Mouse (Mus musculus) neural tube, embryonic 11.5 days (tissue): ENCODE measurements at regions not wholly inside any gene's neighbourhood (a gene's known extent, or its start where the extent isn't known, plus 50 kb on each side); places are given as distances from the start of the nearest gene placed in this dataset.
A peak's percentile ranks its signal among the peaks of the same experiment; 100 is the strongest.

Experiments
- ATAC-seq: fragments of 200-750 bp; cut with Nextera tagmentation; 2 replicates; pipeline ENCODE4 v1.8.0; 2017; ENCODE audit warnings: moderate number of reproducible peaks, mild to moderate bottlenecking, moderate TSS enrichment, moderate library complexity; ENCODE audit not compliant: insufficient read depth, low FRiP score, low TSS enrichment
- DNase-seq: peaks from one replicate; pipeline ENCODE4 v3.0.0-alpha.2; 2015; ENCODE audit warnings: low spot score
- H3K27ac ChIP-seq: fragments of 300-500 bp; sonication (generic); 2 replicates; pipeline ENCODE4 v1.5.1; 2014; ENCODE audit warnings: low read depth, mild to moderate bottlenecking, low read length
- H3K27me3 ChIP-seq: fragments of 300-500 bp; sonication (generic); 2 replicates; pipeline ENCODE4 v1.6.1; 2014; ENCODE audit warnings: mild to moderate bottlenecking, low read length, mixed read lengths; ENCODE audit not compliant: control insufficient read depth, insufficient read depth
- H3K36me3 ChIP-seq: fragments of 300-500 bp; sonication (generic); 2 replicates; pipeline ENCODE4 v1.6.1; 2014; ENCODE audit warnings: mild to moderate bottlenecking, low read length, moderate library complexity, mixed read lengths; ENCODE audit not compliant: control insufficient read depth, insufficient read depth
- H3K4me1 ChIP-seq: fragments of 300-500 bp; sonication (generic); 2 replicates; pipeline ENCODE4 v1.6.1; 2014; ENCODE audit warnings: low read length, mixed read lengths; ENCODE audit not compliant: control insufficient read depth, insufficient read depth
- H3K4me2 ChIP-seq: fragments of 300-500 bp; sonication (generic); 2 replicates; pipeline ENCODE4 v1.6.1; 2014; ENCODE audit warnings: low read depth, mild to moderate bottlenecking, moderate library complexity
- H3K4me3 ChIP-seq: fragments of 300-500 bp; sonication (generic); 2 replicates; pipeline ENCODE4 v1.5.1; 2014; ENCODE audit warnings: low read depth, low read length
- H3K9ac ChIP-seq: fragments of 300-500 bp; sonication (generic); 2 replicates; pipeline ENCODE4 v1.6.1; 2014; ENCODE audit warnings: mild to moderate bottlenecking, low read length
- H3K9me3 ChIP-seq: fragments of 300-500 bp; sonication (generic); 2 replicates; pipeline ENCODE4 v1.6.1; 2016; ENCODE audit warnings: low read length; ENCODE audit not compliant: control insufficient read depth
- WGBS: fragments of 180-500 bp; shearing (Covaris S2); extraction: QIAGEN DNeasy Blood & Tissue Kit; methylation state at CpG from one replicate; pipeline ENCODE4 v1.1.7; 2014; 5-methylcytosine and 5-hydroxymethylcytosine counted together

DNA sequence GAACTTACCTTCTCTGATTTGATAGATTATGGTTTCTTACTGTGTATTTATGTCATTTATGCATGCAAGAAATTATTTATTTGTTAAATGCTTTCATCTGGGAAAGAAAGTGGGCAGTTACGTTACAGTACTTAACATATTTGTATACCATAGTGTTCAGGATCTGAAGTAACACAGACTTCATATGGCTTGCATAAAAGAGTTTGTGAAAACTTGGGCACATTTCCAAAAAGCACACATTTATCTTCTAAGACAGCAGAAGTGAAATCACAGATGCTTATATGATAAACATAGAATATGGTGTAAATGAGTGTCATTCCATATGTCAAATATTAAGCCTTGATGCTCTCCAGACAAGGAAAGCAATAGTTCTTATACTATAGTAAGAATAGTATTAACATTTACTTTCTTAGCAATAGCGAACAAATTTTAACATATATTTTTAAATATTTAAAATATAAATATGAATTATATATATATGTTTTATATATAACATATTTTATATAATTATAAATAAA lies 4549.1 kb upstream of the Gm7489 start:
- no peak overlapping the region for H3K9ac ChIP-seq
- ATAC-seq (no peak), DNase-seq (no peak)
- H3K4me1 ChIP-seq, result no peaks in the 10 kb centered on the region
- no peaks in the 10 kb centered on the region for H3K27me3 ChIP-seq
- whole genome bisulfite sequencing, result 78% methylated on average over 2 of the region's 2 CpGs
- no peaks in the 10 kb centered on the region for H3K36me3 ChIP-seq
- no peaks in the 10 kb centered on the region for H3K9me3 ChIP-seq
- H3K4me2 ChIP-seq, result no peak overlapping the region
- no peak overlapping the region for H3K4me3 ChIP-seq
- no peak overlapping the region for H3K27ac ChIP-seq

GRCm38 (mm10) chr15:49347029-49347428 lies 4537.7 kb upstream of the Gm7489 start:
- H3K4me2 ChIP-seq, result no peak overlapping the region
- no peaks in the 10 kb centered on the region for H3K4me1 ChIP-seq
- WGBS, result 91% methylated on average over 1 of the region's 1 CpGs
- ATAC-seq (no peak), DNase-seq (no peak)
- H3K27ac ChIP-seq, result no peak overlapping the region
- no peak overlapping the region for H3K9ac ChIP-seq
- H3K9me3 ChIP-seq, result no peaks in the 10 kb centered on the region
- H3K4me3 ChIP-seq, result no peak overlapping the region
- no peaks in the 10 kb centered on the region for H3K27me3 ChIP-seq
- H3K36me3 ChIP-seq, result no peaks in the 10 kb centered on the region

GRCm38 (mm10) chr15:49356107-49356506 lies 4528.6 kb upstream of the Gm7489 start:
- 92% methylated on average over 2 of the region's 2 CpGs for WGBS
- H3K27me3 ChIP-seq, result no peaks in the 10 kb centered on the region
- no peak for ATAC-seq

DNA sequence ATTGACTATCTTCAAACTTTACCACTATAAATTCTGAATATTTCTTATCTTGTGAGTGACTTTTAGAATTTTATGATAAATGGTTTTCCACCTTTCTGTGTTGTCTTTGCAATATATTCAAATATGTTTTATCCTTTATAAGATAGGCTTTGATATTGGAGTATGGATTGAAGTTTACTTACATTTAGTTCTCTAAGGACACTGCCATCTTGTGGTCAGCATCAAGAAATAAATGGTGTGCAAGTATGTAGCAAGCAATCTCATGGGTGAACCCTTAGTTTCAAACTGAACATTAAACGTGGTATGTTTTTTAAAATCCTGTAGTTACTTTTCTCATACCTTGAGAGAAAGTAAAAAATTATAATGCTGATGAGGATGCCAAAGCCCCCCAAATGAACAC lies 4488.7 kb upstream of the Gm7489 start:
- ATAC-seq (no peak), DNase-seq (peak; percentile 22)
- no peaks in the 10 kb centered on the region for H3K27me3 ChIP-seq
- no peak overlapping the region for H3K4me2 ChIP-seq
- no peaks in the 10 kb centered on the region for H3K36me3 ChIP-seq
- H3K27ac ChIP-seq, result no peak overlapping the region
- WGBS, result 64% methylated on average over 1 of the region's 1 CpGs
- no peak overlapping the region for H3K9ac ChIP-seq
- no peaks in the 10 kb centered on the region for H3K4me1 ChIP-seq
- no peak overlapping the region for H3K4me3 ChIP-seq
- no peaks in the 10 kb centered on the region for H3K9me3 ChIP-seq

More at GRCm38 (mm10) chr15:49356107-49356506, 4528.6 kb upstream of the Gm7489 start:
- Histone ChIP-seq H3K9ac (no peak overlapping the region), H3K9me3 (no peaks in the 10 kb centered on the region), H3K4me1 (no peaks in the 10 kb centered on the region), H3K36me3 (no peaks in the 10 kb centered on the region), H3K4me3 (no peak overlapping the region), H3K4me2 (no peak overlapping the region), H3K27ac (no peak overlapping the region)
- no peak for DNase-seq

DNA sequence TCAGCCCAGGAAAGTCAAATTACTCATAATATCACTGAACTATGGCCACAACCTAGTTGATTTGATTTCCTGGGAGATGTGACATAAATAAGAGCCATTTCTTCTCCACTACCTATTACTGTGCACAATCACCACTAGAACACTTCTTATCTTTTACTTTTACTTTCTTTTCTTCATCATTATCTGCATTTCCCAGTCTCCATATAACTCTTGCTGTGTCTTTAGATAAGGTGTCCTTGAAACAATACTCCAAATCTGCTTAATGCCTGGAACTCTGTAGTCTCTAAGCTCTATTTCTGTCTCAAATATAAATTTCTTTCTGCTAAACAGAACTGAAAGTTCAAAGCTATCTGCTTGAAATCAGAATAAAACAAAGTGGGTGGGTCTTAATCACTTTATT lies 4471.0 kb upstream of the Gm7489 start:
- Histone ChIP-seq H3K9me3 (no peaks in the 10 kb centered on the region), H3K27me3 (no peaks in the 10 kb centered on the region), H3K4me2 (no peak overlapping the region), H3K36me3 (no peaks in the 10 kb centered on the region), H3K27ac (no peak overlapping the region), H3K9ac (no peak overlapping the region), H3K4me1 (no peaks in the 10 kb centered on the region), H3K4me3 (no peak overlapping the region)
- no peak for DNase-seq
- ATAC-seq, result no peak

DNA sequence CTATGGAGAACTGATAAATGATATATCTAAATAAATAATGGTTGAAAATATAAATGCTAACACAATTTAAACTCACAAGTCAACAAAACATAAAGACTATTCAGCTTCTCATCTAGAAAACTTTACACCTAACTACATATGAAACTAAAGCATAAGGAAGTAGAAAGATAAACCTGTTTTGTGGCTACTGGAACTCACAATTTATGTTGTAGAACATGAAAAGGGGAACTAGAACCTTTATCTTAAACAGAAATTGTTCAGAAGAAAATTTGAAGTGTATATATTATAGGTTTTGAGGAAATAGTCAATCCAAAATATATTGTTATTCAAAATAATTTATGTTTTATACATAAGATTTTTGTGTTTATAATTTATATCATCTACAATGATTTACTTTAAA lies 4433.4 kb upstream of the Gm7489 start:
- H3K27me3 ChIP-seq, result no peaks in the 10 kb centered on the region
- H3K9ac ChIP-seq, result no peak overlapping the region
- no peak overlapping the region for H3K27ac ChIP-seq
- no peak for DNase-seq
- no peaks in the 10 kb centered on the region for H3K36me3 ChIP-seq
- H3K4me3 ChIP-seq, result no peak overlapping the region
- ATAC-seq, result no peak
- no peaks in the 10 kb centered on the region for H3K4me1 ChIP-seq
- no peaks in the 10 kb centered on the region for H3K9me3 ChIP-seq
- no peak overlapping the region for H3K4me2 ChIP-seq

DNA sequence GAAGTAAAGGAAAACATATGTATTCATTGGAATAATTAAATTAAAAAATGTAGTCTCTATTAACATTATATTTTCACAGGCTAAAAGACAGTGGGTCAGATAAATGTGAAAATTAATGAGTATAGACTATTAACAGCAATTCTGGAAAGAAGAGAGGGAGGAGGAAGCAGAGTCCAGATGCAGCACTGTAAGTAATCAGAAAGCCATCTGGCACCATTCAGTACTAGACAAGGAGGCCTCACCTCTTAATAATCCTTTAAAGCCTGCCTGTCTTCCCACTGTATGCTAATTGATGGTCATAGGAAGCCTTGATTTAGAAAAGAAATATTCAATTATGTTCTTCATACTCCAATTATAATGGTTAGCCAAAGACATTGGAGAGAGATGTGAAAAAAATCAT lies 4400.1 kb upstream of the Gm7489 start:
- H3K36me3 ChIP-seq, result no peaks in the 10 kb centered on the region
- DNase-seq (no peak), ATAC-seq (no peak)
- no peaks in the 10 kb centered on the region for H3K4me1 ChIP-seq
- H3K4me3 ChIP-seq, result no peak overlapping the region
- H3K27ac ChIP-seq, result no peak overlapping the region
- H3K27me3 ChIP-seq, result no peaks in the 10 kb centered on the region
- no peaks in the 10 kb centered on the region for H3K9me3 ChIP-seq
- no peak overlapping the region for H3K4me2 ChIP-seq
- no peak overlapping the region for H3K9ac ChIP-seq

DNA sequence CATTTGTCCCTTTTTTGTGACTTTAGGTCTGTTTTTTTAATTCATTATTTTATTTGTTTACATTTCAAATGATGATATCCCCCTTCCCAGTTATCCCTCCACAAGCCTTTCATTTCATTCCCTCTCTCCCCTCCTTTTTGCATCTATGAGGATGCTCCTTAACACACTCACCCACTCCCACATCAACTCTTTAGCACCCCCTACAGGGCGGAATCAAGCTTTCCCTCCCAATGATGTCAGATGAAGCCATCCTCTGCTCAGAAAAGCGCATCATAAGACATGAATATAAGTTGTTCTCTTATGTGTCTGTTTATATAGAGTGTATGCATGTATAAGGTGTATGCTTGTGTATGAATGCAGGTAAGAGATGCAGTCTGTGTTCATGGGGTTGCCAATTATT lies 4391.9 kb upstream of the Gm7489 start:
- WGBS, result 48% methylated on average over 2 of the region's 2 CpGs
- Histone ChIP-seq H3K27ac (no peak overlapping the region), H3K4me3 (no peak overlapping the region), H3K36me3 (no peaks in the 10 kb centered on the region), H3K4me1 (no peaks in the 10 kb centered on the region), H3K4me2 (no peak overlapping the region), H3K9me3 (no peaks in the 10 kb centered on the region), H3K9ac (no peak overlapping the region), H3K27me3 (no peaks in the 10 kb centered on the region)
- DNase-seq, result peak; percentile 34
- no peak for ATAC-seq

- DNase-seq, result no peak
- ATAC-seq, result no peak
- no peak overlapping the region for H3K4me3 ChIP-seq
These were observed 4382.9 kb upstream of the Gm7489 start for GRCm38 (mm10) chr15:49501821-49502220.

More at GRCm38 (mm10) chr15:49501821-49502220, 4382.9 kb upstream of the Gm7489 start:
- no peak overlapping the region for H3K9ac ChIP-seq
- H3K27me3 ChIP-seq, result no peaks in the 10 kb centered on the region
- H3K9me3 ChIP-seq, result no peaks in the 10 kb centered on the region
- no peak overlapping the region for H3K4me2 ChIP-seq
- no peaks in the 10 kb centered on the region for H3K36me3 ChIP-seq
- no peaks in the 10 kb centered on the region for H3K4me1 ChIP-seq
- no peak overlapping the region for H3K27ac ChIP-seq
